Mouse (Mus musculus) kidney, adult 11 months (tissue): ENCODE results near the gene Bub1.

ENCODE experiments used
- DNase-seq: peaks from one replicate; pipeline ENCODE4 v3.0.0; 2022

Gene Bub1

GRCm38 (mm10) chr2:127773938-127774577 is 57.6 kb downstream of the Bub1 start:
- DNase-seq: no peak

- no peak for DNase-seq
These were observed 70.1 kb downstream of the Bub1 start for GRCm38 (mm10) chr2:127761587-127761986.

- DNase-seq: no peak
These were observed 71.2 kb downstream of the Bub1 start for GRCm38 (mm10) chr2:127760429-127761000.

- DNase-seq: no peak
These were observed 71.7 kb downstream of the Bub1 start for GRCm38 (mm10) chr2:127760014-127760413.

- DNase-seq: no peak
These were observed 72.3 kb downstream of the Bub1 start for GRCm38 (mm10) chr2:127759157-127759880.

GRCm38 (mm10) chr2:127757171-127757570 is 74.5 kb downstream of the Bub1 start:
- DNase-seq: no peak

- no peak for DNase-seq
These were observed 77.6 kb downstream of the Bub1 start for GRCm38 (mm10) chr2:127754113-127754512.

- no peak for DNase-seq
These were observed 79.6 kb downstream of the Bub1 start for GRCm38 (mm10) chr2:127751849-127752610.
